Mouse (Mus musculus) E14TG2a.4 (cell line): ENCODE measurements at regions not wholly inside any gene's neighbourhood (a gene's known extent, or its start where the extent isn't known, plus 50 kb on each side); places are given as distances from the start of the nearest gene placed in this dataset.

Experiments used
- CTCF ChIP-seq: conservative IDR thresholded peaks from 2 replicates; pipeline ENCODE4 v1.5.1; 2014; ENCODE audit warnings: low read length
- NANOG ChIP-seq: IDR thresholded peaks from 2 replicates; pipeline ENCODE4 v1.6.1; 2014; ENCODE audit warnings: borderline replicate concordance, low read length, mixed read lengths
- POU5F1 ChIP-seq: IDR thresholded peaks from 2 replicates; pipeline ENCODE4 v1.6.1; 2014; ENCODE audit warnings: low read length, borderline replicate concordance

- no peak for TF ChIP-seq CTCF
- no peak for TF ChIP-seq NANOG
- no peak for TF ChIP-seq POU5F1
These were observed 129.6 kb upstream of the Kbtbd8 start for GRCm38 (mm10) chr6:94987427-94987826.
